Mouse (Mus musculus) CD4-positive naive resting alpha-beta T cell, adult 76 days (primary cell): ENCODE measurements around the gene H13. TPM values are rescaled to one million over a fixed set of nuclear protein-coding genes. Genes with fewer than 3 reads are reported as not detected.

Experiments
- total RNA-seq: library from RNA; stranded (reverse); gene quantifications from one replicate; pipeline ENCODE4 v1.2.4, GENCODE M21; 2023

H13 gene
- total RNA-seq: 137 TPM

DNA sequence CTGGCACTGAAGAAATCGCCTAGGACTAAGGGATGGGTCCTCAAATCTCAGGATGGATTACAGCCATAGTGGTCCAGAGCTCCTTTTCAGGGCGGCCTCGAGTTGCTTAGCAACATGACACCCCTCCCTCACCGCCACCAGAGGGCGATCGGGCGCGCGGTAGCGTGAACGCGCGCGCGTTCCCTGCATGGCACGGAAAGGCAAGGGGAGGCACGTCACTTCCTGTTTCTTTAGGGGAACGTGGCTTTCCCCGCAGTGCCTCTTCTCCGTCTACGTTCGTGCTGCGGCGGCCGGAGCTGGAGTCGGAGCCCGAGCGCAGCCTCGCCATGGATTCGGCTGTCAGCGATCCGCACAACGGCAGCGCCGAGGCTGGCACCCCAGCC is at the start of gene H13:
TSS of gene H13 (plus strand) at position 206 of the 383 bp plus-strand sequence.

DNA sequence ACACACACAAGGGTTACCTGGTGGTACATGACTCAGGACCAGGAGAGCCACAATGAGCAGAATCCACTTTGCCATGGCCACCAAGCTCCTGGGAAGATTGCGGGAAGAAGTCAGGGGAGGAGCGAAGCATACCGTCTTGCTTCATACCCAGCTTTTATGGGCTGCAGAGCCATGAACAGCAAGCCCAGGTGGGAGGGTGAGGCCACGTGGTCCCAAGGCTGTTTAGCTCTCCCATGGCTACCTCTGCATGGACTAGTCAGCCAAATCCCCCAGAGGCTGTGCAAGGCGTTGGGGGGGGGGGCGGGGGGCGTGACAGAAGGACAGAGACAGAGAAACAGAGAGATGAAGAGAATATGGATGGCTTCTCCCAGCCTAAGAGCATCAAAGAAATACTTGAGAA is 46.3 kb upstream of the H13 start, which contains the start of gene Defb25:
TSS of gene Defb25 (minus strand) at position 101 of the 400 bp plus-strand sequence.

DNA sequence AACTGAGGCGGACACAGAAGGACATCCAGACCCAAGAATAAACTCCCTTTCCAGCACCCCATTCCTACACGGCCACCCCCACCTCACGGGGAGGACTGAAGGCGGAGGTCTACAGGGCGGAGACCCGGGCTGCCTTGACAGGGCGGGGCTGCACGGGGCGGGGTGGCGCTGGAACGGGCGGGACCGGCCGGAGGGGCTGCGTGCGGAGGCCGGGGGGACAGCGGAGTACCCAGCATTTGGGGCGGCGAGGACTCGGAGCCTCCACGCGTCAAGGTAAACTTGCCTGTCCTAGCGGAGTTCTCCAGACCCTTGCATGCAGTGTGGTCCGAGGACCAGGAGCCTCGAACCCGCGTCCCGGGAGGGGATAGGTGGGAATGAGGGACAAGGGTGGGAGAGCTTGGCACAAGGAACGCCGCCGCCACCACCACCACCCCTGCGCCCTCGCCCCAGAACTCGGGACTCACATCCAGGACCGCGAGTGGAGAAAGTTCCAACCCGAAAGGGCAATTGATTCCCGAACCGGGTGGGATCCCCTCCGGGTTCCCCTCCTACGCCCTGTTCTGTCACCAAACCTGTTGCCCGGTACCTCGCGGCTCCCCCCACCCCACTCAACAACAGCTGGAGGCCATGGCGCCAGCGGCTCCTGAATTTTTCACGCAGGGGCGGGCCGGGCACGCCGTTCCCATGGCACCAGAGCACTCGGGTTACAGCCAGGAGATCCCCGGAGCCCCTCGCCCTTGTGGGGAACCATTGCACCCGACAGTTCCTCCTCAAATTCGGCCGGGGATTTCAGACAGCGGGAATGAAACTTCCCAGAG is 42.3 kb upstream of the H13 start, which contains the start of gene Rem1:
TSS of gene Rem1 (plus strand) at position 178 of the 818 bp plus-strand sequence.

GRCm38 (mm10) chr2:152686806-152687267 is 17.6 kb downstream of the H13 start, which contains the start of gene Mcts2:
Gene Mcts2 (plus strand): TSS chr2:152687035.

GRCm38 (mm10) chr2:152736090-152736601 is 66.9 kb downstream of the H13 start, which contains the start of gene Id1:
Gene Id1 (plus strand): TSS chr2:152736251.

DNA sequence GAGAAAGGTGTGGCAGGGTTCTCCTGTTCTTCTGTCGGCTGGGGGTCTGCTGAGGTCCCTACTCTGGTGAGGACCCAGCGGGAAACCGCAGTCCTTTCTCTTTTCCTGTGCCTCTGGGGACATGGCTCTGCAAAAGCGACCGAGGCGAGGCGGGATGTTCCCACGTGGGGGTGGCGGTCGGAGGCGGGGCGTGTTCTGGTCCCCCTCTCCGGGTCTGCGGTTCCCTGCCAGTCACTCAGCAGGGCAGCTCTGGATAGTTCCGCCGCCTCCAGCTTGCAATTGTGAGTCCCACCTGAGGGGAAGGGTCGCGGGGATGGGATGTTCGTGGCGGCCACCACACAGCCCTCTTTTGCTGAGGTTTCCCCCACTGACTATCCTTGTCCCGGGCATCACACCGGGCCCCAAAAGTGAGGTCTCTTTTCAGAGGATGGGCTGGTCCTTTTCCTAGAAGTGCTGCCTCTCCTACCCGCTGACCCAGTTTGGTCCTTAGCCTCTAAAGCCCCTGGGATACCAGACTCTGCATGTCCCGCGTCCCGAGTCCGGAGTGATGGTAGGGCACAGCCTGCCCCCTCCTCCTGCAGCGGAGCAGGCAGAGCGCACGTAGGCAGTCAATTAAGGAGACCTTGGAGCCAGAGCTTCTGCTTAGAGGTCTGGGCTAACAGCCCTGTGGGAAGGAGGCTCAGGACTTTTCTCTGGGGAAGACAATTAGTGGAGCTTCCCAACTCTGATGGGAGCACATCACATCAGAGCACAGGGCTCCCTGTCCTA is 84.9 kb downstream of the H13 start, which contains the start of gene Cox4i2:
TSS of gene Cox4i2 (plus strand) at position 230 of the 768 bp plus-strand sequence.

Other genes with a start within 250 kb of the H13 start
- not detected for gene Defb23, start 204.8 kb upstream of the H13 start, total RNA-seq
- gene Defb20, start 192.4 kb upstream of the H13 start, total RNA-seq: not detected
- gene Defb22, start 179.3 kb upstream of the H13 start, total RNA-seq: not detected
- gene Defb26, start 157.8 kb upstream of the H13 start, total RNA-seq: not detected
- gene Defb28, start 151.2 kb upstream of the H13 start, total RNA-seq: not detected
- gene Defb29, start 129.4 kb upstream of the H13 start, total RNA-seq: not detected
- not detected for gene Gm17416, start 100.1 kb upstream of the H13 start, total RNA-seq
- gene Defb21, start 96.7 kb upstream of the H13 start, total RNA-seq: not detected
- not detected for gene Defb19, start 89.1 kb upstream of the H13 start, total RNA-seq
- gene Defb45, start 70.1 kb upstream of the H13 start, total RNA-seq: not detected
- gene Defb36, start 65.1 kb upstream of the H13 start, total RNA-seq: not detected
- not detected for gene Defb25, start 46.4 kb upstream of the H13 start, total RNA-seq
- gene Rem1, start 42.5 kb upstream of the H13 start, total RNA-seq: 0.35 TPM
- gene Mcts2, start 17.6 kb downstream of the H13 start, total RNA-seq: 24.8 TPM
- gene Id1, start 66.8 kb downstream of the H13 start, total RNA-seq: 2.6 TPM
- gene Cox4i2, start 84.7 kb downstream of the H13 start, total RNA-seq: not detected
- 19.9 TPM for gene Bcl2l1, start 162.3 kb downstream of the H13 start, total RNA-seq
- gene Tpx2, start 178.5 kb downstream of the H13 start, total RNA-seq: 0.73 TPM
- not detected for gene Mylk2, start 241.9 kb downstream of the H13 start, total RNA-seq